In genomic region chr3:138886121-138886520, GRCm38 (mm10) we compare ENCODE assay signal across 33 mouse cellular contexts.
"Had no signal": no experiment of that assay in that cellular context is flagged by ENCODE, and none has a peak within 500 bp of the region (broad histone marks: within the 10 kb centered on the region; RNA-seq: fewer than 3 reads in every experiment).

No protein-coding gene starts in this region.

- H3K4me3 ChIP-seq: heart, embryonic 12.5 days; heart, embryonic 13.5 days; heart, embryonic 15.5 days; hindbrain, embryonic 10.5 days; hindbrain, embryonic 12.5 days; hindbrain, embryonic 13.5 days; hindbrain, embryonic 15.5 days; intestine, embryonic 15.5 days; kidney, embryonic 15.5 days; left cerebral cortex, adult 2 months had no signal

- H3K9ac ChIP-seq: heart, embryonic 12.5 days; heart, embryonic 13.5 days; heart, embryonic 15.5 days; hindbrain, embryonic 12.5 days; hindbrain, embryonic 13.5 days; hindbrain, embryonic 14.5 days; hindbrain, embryonic 15.5 days; intestine, embryonic 15.5 days; kidney, embryonic 15.5 days had no signal

- ATAC-seq: hindbrain, embryonic 16.5 days; hindbrain, postnatal 0 days; inflammation-experienced regulatory T-cells, adult 6 months; intestine, embryonic 15.5 days; intestine, embryonic 16.5 days; intestine, postnatal 0 days had no signal

- DNase-seq: heart, postnatal 10 days; heart, postnatal 14 days; heart, postnatal 36 days; heart, postnatal 4 days; kidney, adult 11 months; kidney, adult 18-20 months; kidney, adult 2 months; kidney, adult 8-10 months; kidney, adult 9 months; kidney, postnatal 10 days; kidney, postnatal 14 days; kidney, postnatal 25 days; kidney, postnatal 36 days; kidney, postnatal 4 days; layer of hippocampus, postnatal 36 days had no signal

- H3K9me3 ChIP-seq: heart, embryonic 13.5 days; heart, embryonic 15.5 days; hindbrain, embryonic 10.5 days; hindbrain, embryonic 12.5 days; hindbrain, embryonic 13.5 days; hindbrain, embryonic 15.5 days; intestine, embryonic 15.5 days; kidney, embryonic 15.5 days had no signal

- H3K36me3 ChIP-seq: heart, embryonic 12.5 days; heart, embryonic 13.5 days; heart, embryonic 15.5 days; hindbrain, embryonic 12.5 days; hindbrain, embryonic 15.5 days; intestine, embryonic 15.5 days; kidney, embryonic 15.5 days had no signal

- H3K4me2 ChIP-seq: heart, embryonic 11.5 days; heart, embryonic 12.5 days; heart, embryonic 13.5 days; heart, embryonic 15.5 days; hindbrain, embryonic 12.5 days; hindbrain, embryonic 13.5 days; hindbrain, embryonic 14.5 days; hindbrain, embryonic 15.5 days; intestine, embryonic 15.5 days; kidney, embryonic 15.5 days had no signal

- H3K27me3 ChIP-seq: heart, embryonic 12.5 days; heart, embryonic 13.5 days; heart, embryonic 15.5 days; hindbrain, embryonic 12.5 days; hindbrain, embryonic 13.5 days; hindbrain, embryonic 15.5 days; intestine, embryonic 15.5 days; kidney, embryonic 15.5 days had no signal

- H3K27ac ChIP-seq: heart, embryonic 13.5 days; heart, embryonic 15.5 days; hindbrain, embryonic 10.5 days; hindbrain, embryonic 12.5 days; hindbrain, embryonic 13.5 days; hindbrain, embryonic 14.5 days; hindbrain, embryonic 15.5 days; hindbrain, postnatal 0 days; intestine, embryonic 15.5 days; kidney, embryonic 15.5 days; kidney, postnatal 0 days; left cerebral cortex, adult 2 months had no signal
